Mouse (Mus musculus) embryonic fibroblast, embryonic 13.5 days (primary cell): ENCODE measurements around the gene Zfpm1. TPM values are rescaled to one million over a fixed set of nuclear protein-coding genes. Genes with fewer than 3 reads are reported as not detected.

Source experiments
- H3K27ac ChIP-seq: 2 replicates; pipeline ENCODE4 v1.5.1; 2012; ENCODE audit warnings: low read length, control low read depth, inconsistent platforms; ENCODE audit not compliant: insufficient read depth
- H3K4me1 ChIP-seq: 2 replicates; pipeline ENCODE4 v1.6.1; 2011; ENCODE audit warnings: low read length; ENCODE audit not compliant: control insufficient read depth, insufficient read depth
- H3K4me3 ChIP-seq: 2 replicates; pipeline ENCODE4 v1.5.1; 2011; ENCODE audit warnings: mild to moderate bottlenecking, control low read depth, low read length; ENCODE audit not compliant: insufficient read depth
- CTCF ChIP-seq: IDR thresholded peaks from 2 replicates; pipeline ENCODE4 v1.5.1; 2011; ENCODE audit warnings: mild to moderate bottlenecking, control low read depth, low read length, moderate library complexity, borderline replicate concordance; ENCODE audit not compliant: insufficient read depth
- POLR2A ChIP-seq: IDR thresholded peaks from 2 replicates; pipeline ENCODE4 v1.6.1; 2011; ENCODE audit warnings: low read depth, mild to moderate bottlenecking, control low read depth, low read length, moderate library complexity
- polyA plus RNA-seq: library from polyadenylated mRNA; stranded (reverse); fragments of >200 nt; gene quantifications from 2 replicates; pipeline ENCODE4 v1.2.4, GENCODE M21; 2011; ENCODE audit warnings: low read depth; ENCODE audit not compliant: missing spikeins, insufficient read length

Zfpm1 gene
- 10.3 and 12.6 TPM in 2 replicates for polyA plus RNA-seq

DNA sequence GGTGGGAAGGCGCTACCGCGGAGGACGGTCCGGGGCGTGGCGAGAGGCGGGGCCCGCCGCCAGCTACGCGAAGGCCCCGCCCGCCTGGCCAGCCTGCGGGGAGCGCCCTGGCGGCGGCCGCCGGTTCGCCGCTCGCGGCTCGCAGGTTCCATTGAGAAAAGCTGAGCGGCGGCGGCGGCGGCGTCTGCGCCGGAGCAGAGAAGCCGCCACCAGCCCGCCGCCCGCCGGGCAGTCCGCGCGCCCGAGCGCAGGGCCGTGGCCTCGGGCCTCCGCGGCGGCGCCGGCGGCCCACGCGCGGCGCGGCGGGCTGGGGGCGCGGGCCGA lies at the start of gene Zfpm1:
Gene Zfpm1, plus strand, starts transcription at position 107 of the 324 bp plus-strand sequence.
- H3K4me3 ChIP-seq, result peak within 1 kb of the TSS; percentile 61
- peak; percentile 56; the same call in 1 of the 2 replicates for TF ChIP-seq POLR2A
- no peak for TF ChIP-seq CTCF
- peak within 1 kb of the TSS; percentile 55 for H3K27ac ChIP-seq
- peaks cover 13% of the 10 kb centered on the region; the same call in 1 of the 2 replicates for H3K4me1 ChIP-seq

DNA sequence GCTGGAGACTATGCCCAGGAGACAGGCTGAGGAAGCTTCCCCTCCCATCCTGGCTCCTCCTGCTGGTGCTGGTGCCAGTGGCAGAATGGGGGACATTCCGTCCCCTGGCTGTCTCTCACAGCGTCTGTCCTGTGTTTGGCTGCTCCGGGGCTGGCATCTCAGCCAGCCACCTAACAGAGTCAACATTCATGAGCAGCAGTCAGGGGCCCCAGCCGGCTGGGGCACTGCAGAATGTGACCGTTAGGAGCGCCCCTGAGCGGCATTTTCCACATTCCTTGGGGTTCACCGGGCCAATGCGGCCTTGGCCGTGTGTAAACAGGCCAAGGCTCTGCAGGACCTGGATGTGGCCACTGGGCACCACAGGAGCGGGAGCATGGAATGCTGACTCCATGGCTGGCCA lies 47.9 kb upstream of the Zfpm1 start:
- Histone ChIP-seq H3K4me1 (peaks cover 7% of the 10 kb centered on the region), H3K27ac (no peak overlapping the region), H3K4me3 (no peak overlapping the region)
- TF ChIP-seq POLR2A (no peak), CTCF (no peak)

GRCm38 (mm10) chr8:122236521-122236920 lies 45.4 kb upstream of the Zfpm1 start:
- TF ChIP-seq POLR2A, result no peak
- no peak for TF ChIP-seq CTCF
- Histone ChIP-seq H3K4me3 (no peak overlapping the region), H3K4me1 (peaks cover 7% of the 10 kb centered on the region)

GRCm38 (mm10) chr8:122238225-122238624 lies 43.7 kb upstream of the Zfpm1 start:
- no peak overlapping the region for H3K27ac ChIP-seq
- TF ChIP-seq CTCF, result no peak
- TF ChIP-seq POLR2A, result no peak
- H3K4me1 ChIP-seq, result peaks cover 3% of the 10 kb centered on the region; the same call in 1 of the 2 replicates
- no peak overlapping the region for H3K4me3 ChIP-seq

More at GRCm38 (mm10) chr8:122236521-122236920, 45.4 kb upstream of the Zfpm1 start:
- H3K27ac ChIP-seq, result no peak overlapping the region

DNA sequence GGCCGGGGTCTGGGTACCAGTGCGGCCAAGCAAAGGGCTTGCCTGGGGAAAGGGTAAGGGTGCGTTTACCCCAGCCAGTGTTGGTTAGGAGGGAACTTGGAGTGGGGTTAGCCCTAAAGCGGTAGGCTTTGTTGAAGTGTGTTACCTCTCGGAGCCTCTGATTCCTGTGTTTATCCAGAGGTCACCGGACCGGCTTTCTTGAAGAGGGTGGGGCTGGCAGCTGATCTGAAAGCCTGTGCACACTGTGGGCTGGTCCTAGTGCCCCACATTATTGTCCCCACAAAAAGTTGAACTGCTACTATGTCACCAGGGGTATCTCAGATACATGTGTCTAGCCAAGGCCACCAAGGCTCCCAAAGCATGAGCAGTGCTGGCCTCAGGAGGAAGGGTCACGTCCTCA lies 43.2 kb upstream of the Zfpm1 start:
- Histone ChIP-seq H3K4me1 (no peaks in the 10 kb centered on the region), H3K27ac (no peak overlapping the region), H3K4me3 (no peak overlapping the region)
- no peak for TF ChIP-seq POLR2A
- no peak for TF ChIP-seq CTCF

DNA sequence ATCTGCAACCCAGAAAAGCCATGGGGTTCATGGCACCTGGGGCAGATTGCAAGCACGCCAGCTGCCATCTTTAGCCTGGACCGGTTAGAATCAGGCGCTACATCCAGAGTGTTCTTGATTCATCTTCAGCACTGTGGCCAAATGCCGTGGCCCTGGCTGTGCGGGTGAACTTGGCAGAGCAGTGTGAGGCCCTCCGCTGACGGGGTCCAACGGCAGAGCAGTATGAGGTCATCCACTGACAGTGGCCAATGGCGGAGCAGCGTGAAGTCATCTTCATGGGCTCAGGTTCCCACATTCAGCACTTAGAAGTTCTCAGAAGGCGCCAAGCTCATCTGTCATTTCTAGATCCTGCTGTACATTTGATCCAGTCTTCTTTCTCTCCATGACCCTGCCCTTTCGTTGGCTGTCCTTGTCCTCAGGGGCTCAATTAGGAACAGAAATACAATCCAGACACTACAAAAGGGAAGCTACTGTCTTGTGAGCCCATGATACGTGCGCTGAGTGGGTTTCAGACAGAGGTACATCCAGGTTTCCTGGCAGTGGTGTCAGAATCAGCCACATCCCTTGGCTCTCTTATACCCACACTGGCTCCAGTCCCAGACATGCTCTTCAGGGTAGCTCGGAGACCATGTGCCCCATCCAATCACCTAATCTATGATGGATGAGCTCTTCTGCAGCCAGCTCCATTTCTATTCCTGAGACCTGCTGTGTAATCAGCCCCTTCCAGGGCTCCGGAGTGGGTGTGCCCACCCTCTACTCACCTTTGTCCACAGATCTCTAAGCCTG lies 41.5 kb upstream of the Zfpm1 start:
- no peak overlapping the region for H3K4me3 ChIP-seq
- TF ChIP-seq CTCF (no peak), POLR2A (no peak)
- H3K4me1 ChIP-seq, result no peaks in the 10 kb centered on the region
- H3K27ac ChIP-seq, result no peak overlapping the region

- H3K27ac ChIP-seq, result no peak overlapping the region
Observed at GRCm38 (mm10) chr8:122243310-122243709, 38.6 kb upstream of the Zfpm1 start.

GRCm38 (mm10) chr8:122245161-122245560 lies 36.8 kb upstream of the Zfpm1 start:
- Histone ChIP-seq H3K4me3 (no peak overlapping the region), H3K27ac (no peak overlapping the region), H3K4me1 (peaks cover 18% of the 10 kb centered on the region; the same call in 1 of the 2 replicates)
- TF ChIP-seq CTCF (no peak), POLR2A (no peak)

More at GRCm38 (mm10) chr8:122243310-122243709, 38.6 kb upstream of the Zfpm1 start:
- no peak overlapping the region for H3K4me3 ChIP-seq
- TF ChIP-seq POLR2A (no peak), CTCF (no peak)
- H3K4me1 ChIP-seq, result peaks cover 18% of the 10 kb centered on the region; the same call in 1 of the 2 replicates

- TF ChIP-seq CTCF (no peak), POLR2A (no peak)
Observed at GRCm38 (mm10) chr8:122246257-122247211, 35.4 kb upstream of the Zfpm1 start.

GRCm38 (mm10) chr8:122251739-122252138 lies 30.2 kb upstream of the Zfpm1 start:
- TF ChIP-seq CTCF, result no peak
- TF ChIP-seq POLR2A, result no peak
- Histone ChIP-seq H3K4me3 (no peak overlapping the region), H3K4me1 (peaks cover 6% of the 10 kb centered on the region; the same call in 1 of the 2 replicates), H3K27ac (no peak overlapping the region)

More at GRCm38 (mm10) chr8:122246257-122247211, 35.4 kb upstream of the Zfpm1 start:
- peaks cover 18% of the 10 kb centered on the region; the same call in 1 of the 2 replicates for H3K4me1 ChIP-seq
- H3K4me3 ChIP-seq, result no peak overlapping the region
- peak overlapping the region; percentile 72 for H3K27ac ChIP-seq
